11 mouse cellular contexts compared by ENCODE assay signal in genomic region chr2:158614418-158614955, GRCm38 (mm10). TPM values are rescaled to one million over a fixed set of nuclear protein-coding genes. Genes with fewer than 3 reads are reported as not detected.
DNase-seq lines count a peak whose midpoint lies in the region; ATAC-seq lines count a peak whose summit lies in the region.
"Had no signal": no experiment of that assay in that cellular context is flagged by ENCODE, and none has a peak within 500 bp of the region (broad histone marks: within the 10 kb centered on the region; RNA-seq: fewer than 3 reads in every experiment).

No protein-coding gene starts in this region.

- H3K27me3 ChIP-seq in liver, embryonic 16.5 days (ENCODE audit: control insufficient read depth, insufficient read depth, low read depth, low read length): peaks cover 98% of the 10 kb centered on the region

- ATAC-seq in CD4-positive, CD25-positive, alpha-beta regulatory T cell, adult 4 months: no peak
- ATAC-seq in liver, embryonic 16.5 days (ENCODE audit: low read depth): no peak
- no peak for ATAC-seq in cerebellum, adult (ENCODE audit: insufficient number of reproducible peaks, low FRiP score, low TSS enrichment)
- no peak for ATAC-seq in erythroblast, adult 5-6 weeks (replicated peaks; ENCODE audit: low FRiP score, poor library complexity, severe bottlenecking)

- WGBS in liver, embryonic 16.5 days (ENCODE audit: insufficient replicate concordance): 3% methylated on average over 47 of the region's 47 CpGs

- H3K4me3 ChIP-seq in liver, embryonic 16.5 days (ENCODE audit: low read depth, low read length): peak overlapping the region; percentile 9; the same call in 1 of the 2 replicates

- no peak overlapping the region for H3K27ac ChIP-seq in liver, embryonic 16.5 days (ENCODE audit: low read length)

- peak; percentile 23 for DNase-seq in CD4-positive, CD25-positive, alpha-beta regulatory T cell, adult 2 months (ENCODE audit: low read depth, low spot score)
- DNase-seq in thymus, postnatal 4 days: peak; percentile 21
- DNase-seq in thymus, postnatal 25 days: no peak
- DNase-seq in cerebellum, postnatal 14 days: no peak
- DNase-seq: adrenal gland, postnatal 25 days; gastrocnemius, postnatal 25 days had no signal

- H3K4me1 ChIP-seq in liver, embryonic 16.5 days (ENCODE audit: control insufficient read depth, low read depth, low read length): peaks cover 3% of the 10 kb centered on the region; the same call in 1 of the 2 replicates

- no peak overlapping the region for H3K9ac ChIP-seq in liver, embryonic 16.5 days (ENCODE audit: low read depth, low read length)

- H3K36me3 ChIP-seq in liver, embryonic 16.5 days (ENCODE audit: control insufficient read depth, insufficient read depth): no peaks in the 10 kb centered on the region

- no peaks in the 10 kb centered on the region for H3K9me3 ChIP-seq in liver, embryonic 16.5 days (replicated peaks; ENCODE audit: control insufficient read depth, low read length)

- no peak overlapping the region for H3K4me2 ChIP-seq in liver, embryonic 16.5 days (ENCODE audit: low read depth, low read length)

RNA-seq across cellular contexts. Expression of gene Slc32a1, which starts 3.9 kb away (rescaled TPM):
- not detected for polyA plus RNA-seq in CD4-positive, CD25-positive, alpha-beta regulatory T cell, adult 4 months (2017; shearing (Covaris generic))
- polyA plus RNA-seq in liver, embryonic 16.5 days (2015; fragmentation: Nextera tagmentation; extraction: Ambion mirVana): not detected in 2 replicates
- not detected in 2 replicates for total RNA-seq in erythroblast, adult 5-6 weeks (2015; ENCODE audit: low replicate concordance)
- not detected in 2 replicates for total RNA-seq in erythroblast, adult 5-6 weeks (2017; ENCODE audit: low replicate concordance)
- total RNA-seq: adrenal gland, postnatal 25 days; gastrocnemius, postnatal 25 days had no signal
- polyA plus RNA-seq: lung, embryonic 16.5 days had no signal

RNA-seq across cellular contexts. Expression of gene Actr5, which starts 10.2 kb away (rescaled TPM):
- 1 to 10 TPM; 2.1 to 2.9 TPM for polyA plus RNA-seq in CD4-positive, CD25-positive, alpha-beta regulatory T cell, adult 4 months (2017; shearing (Covaris generic))
- polyA plus RNA-seq in liver, embryonic 16.5 days (2015; fragmentation: Nextera tagmentation; extraction: Ambion mirVana): 1.8 and 2.3 TPM in 2 replicates
- total RNA-seq in erythroblast, adult 5-6 weeks (2015; ENCODE audit: low replicate concordance): 3.1 and 6.5 TPM in 2 replicates
- 4.0 and 7.4 TPM in 2 replicates for total RNA-seq in erythroblast, adult 5-6 weeks (2017; ENCODE audit: low replicate concordance)

RNA-seq across cellular contexts. Expression of gene Ppp1r16b, which starts 50.7 kb away (rescaled TPM):
- 100 to 1,000 TPM; 121 to 150 TPM for polyA plus RNA-seq in CD4-positive, CD25-positive, alpha-beta regulatory T cell, adult 4 months (2017; shearing (Covaris generic))
- 1.6 TPM in 2 replicates for polyA plus RNA-seq in liver, embryonic 16.5 days (2015; fragmentation: Nextera tagmentation; extraction: Ambion mirVana)
- not detected in 2 replicates for total RNA-seq in erythroblast, adult 5-6 weeks (2015; ENCODE audit: low replicate concordance)
- 0.14 TPM in 1 of 2 replicates, not detected in the other for total RNA-seq in erythroblast, adult 5-6 weeks (2017; ENCODE audit: low replicate concordance)

Comparison
In these comparisons a context has a peak if more than half of its experiments do, and no peak if none do; other contexts are left out.
1. DNase-seq: peak in CD4-positive, CD25-positive, alpha-beta regulatory T cell, adult 2 months (single experiment) and thymus, postnatal 4 days (single experiment); none in thymus, postnatal 25 days (single experiment) and cerebellum, postnatal 14 days (0 of 2).
2. RNA of gene Ppp1r16b, which starts 50.7 kb away (polyA plus RNA-seq): 121 to 150 TPM in CD4-positive, CD25-positive, alpha-beta regulatory T cell, adult 4 months; 1.6 TPM in liver, embryonic 16.5 days; every median in the first group is over 10 times any median in the second.